ENCODE assay signal across 21 mouse cellular contexts in the genomic region with DNA sequence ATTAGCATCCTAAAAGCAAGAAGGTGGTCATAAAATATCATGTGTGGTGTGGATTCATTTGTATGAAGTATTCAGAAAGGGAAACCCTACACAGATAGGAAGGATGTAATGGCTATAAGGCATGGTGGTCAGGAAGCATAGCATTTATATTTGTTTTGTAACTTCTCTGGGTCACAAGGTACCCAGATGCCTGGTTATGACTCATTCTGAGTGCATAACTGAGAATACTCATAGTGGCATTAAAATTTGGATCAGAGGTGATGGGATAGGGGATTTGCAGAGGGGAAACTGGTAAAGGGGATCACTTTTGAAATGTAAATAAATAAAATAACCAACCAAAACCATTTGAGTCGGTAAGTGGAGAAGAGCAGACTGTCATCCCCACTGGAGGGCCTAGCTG.
DNase-seq lines count a peak whose midpoint lies in the region; ATAC-seq and TF ChIP-seq lines count a peak whose summit lies in the region.
"Had no signal": no experiment of that assay in that cellular context is flagged by ENCODE, and none has a peak within 500 bp of the region (broad histone marks: within the 10 kb centered on the region; RNA-seq: fewer than 3 reads in every experiment).

No protein-coding gene starts in this region.

- no peaks in the 10 kb centered on the region for H3K79me3 ChIP-seq in C2C12 (ENCODE audit: low read depth)

- no peaks in the 10 kb centered on the region for H3K36me3 ChIP-seq in C2C12 (ENCODE audit: control insufficient read depth, insufficient read depth)
- H3K36me3 ChIP-seq: G1E had no signal

- no peaks in the 10 kb centered on the region for H3K79me2 ChIP-seq in C2C12 (ENCODE audit: control insufficient read depth, insufficient read depth)

- peak; percentile 64 for DNase-seq in 3T3-L1 (ENCODE audit: low read depth, low spot score)
- no peak for DNase-seq in kidney, postnatal 4 days
- DNase-seq: adrenal gland, adult 2 months; adrenal gland, adult 8-10 months; adrenal gland, postnatal 10 days; adrenal gland, postnatal 14 days; adrenal gland, postnatal 25 days; adrenal gland, postnatal 36 days; B cell, adult 2 months; cerebellum, adult 11 months; cerebellum, adult 11-12 months; cerebellum, adult 18-20 months; cerebellum, adult 2 months; cerebellum, adult 8-10 months had no signal

- no peak for ATAC-seq in inflammation-experienced regulatory T-cells, adult 6 months
- ATAC-seq: activated CD4-positive, CD25-positive, alpha-beta regulatory T cell, adult 4 months; CD4-positive, CD25-positive, alpha-beta regulatory T cell, adult 4 months; Patski had no signal

- H3ac ChIP-seq in C2C12 (ENCODE audit: control insufficient read depth, insufficient read length, low read depth) = no peak overlapping the region

- no peaks in the 10 kb centered on the region for H3K27me3 ChIP-seq in C2C12 (ENCODE audit: control insufficient read depth, insufficient read depth, insufficient read length)
- H3K27me3 ChIP-seq: CH12.LX, Patski had no signal

- no peak overlapping the region for H3K4me3 ChIP-seq in C2C12 (ENCODE audit: insufficient read depth, poor library complexity, severe bottlenecking)

- no peak for TF ChIP-seq CTCF in C2C12 (IDR thresholded peaks at IDR 0.05; ENCODE audit: control insufficient read depth, insufficient read depth, insufficient read length)

TF ChIP-seq in C2C12, 6 proteins besides CTCF, POLR2A, EP300 and RAD21:
- peak; percentile 56 for TF ChIP-seq FOSL1 (IDR thresholded peaks at IDR 0.05; ENCODE audit: insufficient read depth, low read length, poor library complexity, severe bottlenecking)
- peak; percentile 28 for TF ChIP-seq CEBPB (IDR thresholded peaks at IDR 0.05; ENCODE audit: low read depth)
- TF ChIP-seq USF1 (IDR thresholded peaks at IDR 0.05; ENCODE audit: low read depth) = no peak
